Mouse (Mus musculus): ENCODE measurements at regions not wholly inside any gene's neighbourhood (a gene's known extent, or its start where the extent isn't known, plus 50 kb on each side); places are given as distances from the start of the nearest gene placed in this dataset.

DNA sequence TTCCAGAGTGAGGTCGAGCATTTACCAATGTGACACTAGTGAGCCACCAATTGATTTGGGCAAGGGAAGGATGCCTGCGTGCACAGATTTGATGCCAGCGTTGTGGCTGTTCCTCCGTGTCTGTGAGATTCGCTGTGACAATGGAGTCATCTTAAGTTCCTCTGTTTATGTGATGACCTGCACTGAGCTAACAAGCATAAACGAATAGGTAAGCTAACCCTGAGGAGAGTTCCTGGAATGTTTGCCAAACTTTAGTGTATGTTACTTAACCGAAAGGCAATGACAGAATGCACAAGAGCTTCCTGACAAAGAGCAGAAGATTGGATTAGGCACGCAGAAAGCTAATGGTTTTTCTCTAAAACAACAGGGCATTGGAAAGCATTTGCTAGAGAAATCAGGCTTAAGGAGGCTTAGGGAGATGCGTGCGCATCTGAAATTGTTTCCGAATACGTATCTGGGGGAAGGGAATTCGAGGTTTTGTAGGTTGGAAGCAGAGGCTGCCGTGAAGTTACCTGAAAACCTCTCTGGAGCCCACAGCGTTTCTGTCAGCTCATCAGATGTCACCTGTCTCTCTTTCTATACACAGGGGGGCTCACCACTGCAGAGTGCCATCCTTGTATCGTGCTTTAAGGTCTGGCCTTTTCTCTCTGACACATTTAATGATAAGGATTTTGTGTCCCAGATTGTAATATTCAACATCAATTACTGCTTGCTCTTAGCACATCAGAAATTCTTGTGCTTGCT lies 191.9 kb upstream of the Dkk2 start:
- Histone ChIP-seq H3K9me3 (ENCODE audit: control insufficient read depth, low read length) (no peaks in the 10 kb centered on the region), H3K27ac (ENCODE audit: low read length) (no peak overlapping the region), H3K4me2 (ENCODE audit: low read depth, low read length) (no peak overlapping the region), H3K4me3 (ENCODE audit: low read length) (no peak overlapping the region), H3K27me3 (replicated peaks; ENCODE audit: control insufficient read depth, insufficient read depth, low read length) (no peaks in the 10 kb centered on the region), H3K4me1 (ENCODE audit: control insufficient read depth, insufficient read depth, low read length) (no peaks in the 10 kb centered on the region), H3K36me3 (ENCODE audit: control insufficient read depth, insufficient read depth, low read length) (no peaks in the 10 kb centered on the region), H3K9ac (ENCODE audit: low read depth, low read length) (no peak overlapping the region)
- WGBS: 50% methylated on average over 16 of the region's 16 CpGs
- ATAC-seq: no peak

GRCm38 (mm10) chr3:131895057-131895456 lies 190.0 kb upstream of the Dkk2 start:
- ATAC-seq: no peak
- Histone ChIP-seq H3K9me3 (ENCODE audit: control insufficient read depth, low read length) (no peaks in the 10 kb centered on the region), H3K27ac (ENCODE audit: low read length) (no peak overlapping the region), H3K4me1 (ENCODE audit: control insufficient read depth, insufficient read depth, low read length) (no peaks in the 10 kb centered on the region), H3K4me2 (ENCODE audit: low read depth, low read length) (no peak overlapping the region), H3K36me3 (ENCODE audit: control insufficient read depth, insufficient read depth, low read length) (no peaks in the 10 kb centered on the region), H3K27me3 (replicated peaks; ENCODE audit: control insufficient read depth, insufficient read depth, low read length) (no peaks in the 10 kb centered on the region), H3K4me3 (ENCODE audit: low read length) (no peak overlapping the region), H3K9ac (ENCODE audit: low read depth, low read length) (no peak overlapping the region)
- WGBS: 35% methylated on average over 1 of the region's 1 CpGs

DNA sequence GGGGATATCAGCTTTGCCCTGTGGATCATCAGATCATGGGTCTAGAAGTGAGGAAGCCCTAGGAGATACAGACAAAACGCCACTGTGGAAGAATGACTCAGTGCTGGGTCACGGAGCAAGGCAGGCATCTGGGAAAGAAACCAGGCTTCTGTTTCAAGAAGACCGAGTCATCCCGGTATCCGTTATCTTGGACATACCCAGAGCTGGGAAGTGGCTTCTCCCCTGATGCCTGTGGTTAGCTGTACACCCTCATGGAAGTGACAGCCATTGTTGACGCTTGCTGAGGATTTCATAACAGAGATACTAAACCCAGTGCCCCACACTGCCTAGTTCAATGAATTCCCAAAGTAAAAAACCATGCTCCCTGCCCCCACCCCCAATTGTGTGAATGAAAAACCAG lies 171.6 kb upstream of the Dkk2 start:
- Histone ChIP-seq H3K4me2 (ENCODE audit: low read depth, low read length) (no peak overlapping the region), H3K27me3 (replicated peaks; ENCODE audit: control insufficient read depth, insufficient read depth, low read length) (no peaks in the 10 kb centered on the region), H3K36me3 (ENCODE audit: control insufficient read depth, insufficient read depth, low read length) (no peaks in the 10 kb centered on the region), H3K4me1 (ENCODE audit: control insufficient read depth, insufficient read depth, low read length) (no peaks in the 10 kb centered on the region), H3K9me3 (ENCODE audit: control insufficient read depth, low read length) (no peaks in the 10 kb centered on the region), H3K27ac (ENCODE audit: low read length) (no peak overlapping the region), H3K4me3 (ENCODE audit: low read length) (no peak overlapping the region), H3K9ac (ENCODE audit: low read depth, low read length) (no peak overlapping the region)
- ATAC-seq: no peak
- WGBS: 83% methylated on average over 6 of the region's 6 CpGs

- no peaks in the 10 kb centered on the region for H3K4me1 ChIP-seq (ENCODE audit: control insufficient read depth, insufficient read depth, low read length)
- ATAC-seq: no peak
- WGBS: 86% methylated on average over 3 of the region's 3 CpGs
Measured at GRCm38 (mm10) chr3:131914372-131914771, 170.7 kb upstream of the Dkk2 start.

GRCm38 (mm10) chr3:131914997-131915396 lies 170.1 kb upstream of the Dkk2 start:
- 72% methylated on average over 7 of the region's 7 CpGs for WGBS
- Histone ChIP-seq H3K9me3 (ENCODE audit: control insufficient read depth, low read length) (no peaks in the 10 kb centered on the region), H3K4me2 (ENCODE audit: low read depth, low read length) (no peak overlapping the region), H3K27me3 (replicated peaks; ENCODE audit: control insufficient read depth, insufficient read depth, low read length) (no peaks in the 10 kb centered on the region), H3K36me3 (ENCODE audit: control insufficient read depth, insufficient read depth, low read length) (no peaks in the 10 kb centered on the region), H3K4me3 (ENCODE audit: low read length) (no peak overlapping the region), H3K9ac (ENCODE audit: low read depth, low read length) (no peak overlapping the region), H3K4me1 (ENCODE audit: control insufficient read depth, insufficient read depth, low read length) (no peaks in the 10 kb centered on the region), H3K27ac (ENCODE audit: low read length) (no peak overlapping the region)
- ATAC-seq: no peak

More at GRCm38 (mm10) chr3:131914372-131914771, 170.7 kb upstream of the Dkk2 start:
- Histone ChIP-seq H3K27me3 (replicated peaks; ENCODE audit: control insufficient read depth, insufficient read depth, low read length) (no peaks in the 10 kb centered on the region), H3K4me2 (ENCODE audit: low read depth, low read length) (no peak overlapping the region), H3K9ac (ENCODE audit: low read depth, low read length) (no peak overlapping the region), H3K9me3 (ENCODE audit: control insufficient read depth, low read length) (no peaks in the 10 kb centered on the region), H3K27ac (ENCODE audit: low read length) (no peak overlapping the region), H3K4me3 (ENCODE audit: low read length) (no peak overlapping the region), H3K36me3 (ENCODE audit: control insufficient read depth, insufficient read depth, low read length) (no peaks in the 10 kb centered on the region)

GRCm38 (mm10) chr3:131917734-131918534 lies 167.2 kb upstream of the Dkk2 start:
- Histone ChIP-seq H3K36me3 (ENCODE audit: control insufficient read depth, insufficient read depth, low read length) (no peaks in the 10 kb centered on the region), H3K9me3 (ENCODE audit: control insufficient read depth, low read length) (no peaks in the 10 kb centered on the region), H3K9ac (ENCODE audit: low read depth, low read length) (no peak overlapping the region), H3K4me1 (ENCODE audit: control insufficient read depth, insufficient read depth, low read length) (no peaks in the 10 kb centered on the region), H3K27ac (ENCODE audit: low read length) (no peak overlapping the region), H3K4me2 (ENCODE audit: low read depth, low read length) (no peak overlapping the region), H3K27me3 (replicated peaks; ENCODE audit: control insufficient read depth, insufficient read depth, low read length) (no peaks in the 10 kb centered on the region), H3K4me3 (ENCODE audit: low read length) (no peak overlapping the region)
- no peak for ATAC-seq
- WGBS: 83% methylated on average over 13 of the region's 13 CpGs

- Histone ChIP-seq H3K4me2 (ENCODE audit: low read depth, low read length) (no peak overlapping the region), H3K9me3 (ENCODE audit: control insufficient read depth, low read length) (no peaks in the 10 kb centered on the region), H3K36me3 (ENCODE audit: control insufficient read depth, insufficient read depth, low read length) (no peaks in the 10 kb centered on the region), H3K4me3 (ENCODE audit: low read length) (no peak overlapping the region), H3K27me3 (replicated peaks; ENCODE audit: control insufficient read depth, insufficient read depth, low read length) (no peaks in the 10 kb centered on the region), H3K4me1 (ENCODE audit: control insufficient read depth, insufficient read depth, low read length) (no peaks in the 10 kb centered on the region), H3K9ac (ENCODE audit: low read depth, low read length) (no peak overlapping the region), H3K27ac (ENCODE audit: low read length) (no peak overlapping the region)
- no peak for ATAC-seq
- WGBS: 74% methylated on average over 12 of the region's 12 CpGs
Measured at GRCm38 (mm10) chr3:131919476-131919875, 165.6 kb upstream of the Dkk2 start.

GRCm38 (mm10) chr3:131921161-131921560 lies 163.9 kb upstream of the Dkk2 start:
- no peak overlapping the region for H3K27ac ChIP-seq (ENCODE audit: low read length)
- ATAC-seq: no peak
- no peak overlapping the region for H3K9ac ChIP-seq (ENCODE audit: low read depth, low read length)
- H3K27me3 ChIP-seq (replicated peaks; ENCODE audit: control insufficient read depth, insufficient read depth, low read length): no peaks in the 10 kb centered on the region
- H3K9me3 ChIP-seq (ENCODE audit: control insufficient read depth, low read length): no peaks in the 10 kb centered on the region
- H3K4me1 ChIP-seq (ENCODE audit: control insufficient read depth, insufficient read depth, low read length): no peaks in the 10 kb centered on the region
- no peak overlapping the region for H3K4me2 ChIP-seq (ENCODE audit: low read depth, low read length)
- 85% methylated on average over 6 of the region's 6 CpGs for WGBS
- H3K4me3 ChIP-seq (ENCODE audit: low read length): no peak overlapping the region
- no peaks in the 10 kb centered on the region for H3K36me3 ChIP-seq (ENCODE audit: control insufficient read depth, insufficient read depth, low read length)

DNA sequence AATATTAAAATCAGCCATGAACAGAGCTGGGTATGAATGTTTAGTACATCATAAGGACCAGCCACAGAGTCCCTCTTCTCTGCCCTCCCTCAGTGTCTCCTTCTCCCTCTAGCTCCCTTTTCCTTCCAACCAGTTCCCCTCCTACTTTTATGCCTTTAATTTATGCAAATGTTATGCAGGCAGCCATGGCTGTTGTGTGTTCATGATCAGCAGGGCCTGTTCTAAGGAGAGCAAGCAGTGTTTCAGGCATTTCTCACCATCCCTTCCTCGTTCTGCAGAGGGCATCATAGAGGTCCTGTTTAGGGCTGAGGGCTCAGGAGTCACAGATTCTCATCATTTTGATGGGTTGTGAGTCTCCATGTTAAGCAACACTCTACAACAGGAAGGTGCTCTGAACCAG lies 162.4 kb upstream of the Dkk2 start:
- no peak overlapping the region for H3K27ac ChIP-seq (ENCODE audit: low read length)
- WGBS: 47% methylated on average over 1 of the region's 1 CpGs
- no peak for ATAC-seq
- no peaks in the 10 kb centered on the region for H3K27me3 ChIP-seq (replicated peaks; ENCODE audit: control insufficient read depth, insufficient read depth, low read length)
- no peaks in the 10 kb centered on the region for H3K4me1 ChIP-seq (ENCODE audit: control insufficient read depth, insufficient read depth, low read length)
- no peak overlapping the region for H3K9ac ChIP-seq (ENCODE audit: low read depth, low read length)
- H3K4me3 ChIP-seq (ENCODE audit: low read length): no peak overlapping the region
- H3K4me2 ChIP-seq (ENCODE audit: low read depth, low read length): no peak overlapping the region
- H3K9me3 ChIP-seq (ENCODE audit: control insufficient read depth, low read length): no peaks in the 10 kb centered on the region
- no peaks in the 10 kb centered on the region for H3K36me3 ChIP-seq (ENCODE audit: control insufficient read depth, insufficient read depth, low read length)

All from intestine, embryonic 16.5 days (tissue).